Mouse (Mus musculus): ENCODE results near the gene Nme9. TPM values are rescaled to one million over a fixed set of nuclear protein-coding genes. Genes with fewer than 3 reads are reported as not detected.
A peak's percentile ranks its signal among the peaks of the same experiment; 100 is the strongest.

Nme9 gene
- 0.73 and 1.0 TPM in 2 replicates for polyA plus RNA-seq (2015; fragmentation: Nextera tagmentation; extraction: Ambion mirVana)

DNA sequence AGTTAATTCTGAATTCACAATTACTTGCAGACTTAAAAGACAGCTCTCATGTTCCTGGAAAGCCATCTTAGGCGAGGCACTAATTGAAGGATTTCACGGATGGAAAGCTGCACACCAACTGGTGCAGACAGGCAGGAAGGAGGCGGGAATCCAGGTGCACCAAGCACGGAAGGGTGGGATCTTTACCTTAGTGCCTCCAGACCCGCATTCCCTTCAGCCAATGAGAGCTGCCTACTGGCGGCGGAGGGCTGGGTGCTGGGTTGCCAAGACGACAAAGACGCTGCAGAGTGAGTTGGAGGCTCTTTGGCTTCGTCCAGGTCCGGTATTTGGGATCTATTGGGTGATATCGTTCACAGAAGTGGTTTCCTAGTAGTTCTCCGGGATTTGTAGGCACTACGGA is at the start of gene Nme9:
Gene Nme9, plus strand, starts transcription at position 315 of the 400 bp plus-strand sequence.
- no peak within 1 kb of the TSS for H3K27ac ChIP-seq (ENCODE audit: low read depth, low read length)
- no peaks in the 10 kb centered on the region for H3K9me3 ChIP-seq (ENCODE audit: control insufficient read depth, low read length)
- 8% methylated on average over 14 of the region's 14 CpGs for WGBS
- H3K4me1 ChIP-seq (ENCODE audit: control insufficient read depth, insufficient read depth, low read depth, low read length): no peaks in the 10 kb centered on the region
- H3K4me3 ChIP-seq (ENCODE audit: low read length): peak within 1 kb of the TSS; percentile 2; the same call in 1 of the 2 replicates
- H3K27me3 ChIP-seq (replicated peaks; ENCODE audit: control insufficient read depth, insufficient read depth, low read length): no peaks in the 10 kb centered on the region
- H3K9ac ChIP-seq (ENCODE audit: low read depth, low read length): no peak within 1 kb of the TSS
- ATAC-seq: peak; percentile 68
- peak within 1 kb of the TSS; percentile 40 for H3K4me2 ChIP-seq (ENCODE audit: low read length)
- no peaks in the 10 kb centered on the region for H3K36me3 ChIP-seq (ENCODE audit: control insufficient read depth, insufficient read depth, low read length)

DNA sequence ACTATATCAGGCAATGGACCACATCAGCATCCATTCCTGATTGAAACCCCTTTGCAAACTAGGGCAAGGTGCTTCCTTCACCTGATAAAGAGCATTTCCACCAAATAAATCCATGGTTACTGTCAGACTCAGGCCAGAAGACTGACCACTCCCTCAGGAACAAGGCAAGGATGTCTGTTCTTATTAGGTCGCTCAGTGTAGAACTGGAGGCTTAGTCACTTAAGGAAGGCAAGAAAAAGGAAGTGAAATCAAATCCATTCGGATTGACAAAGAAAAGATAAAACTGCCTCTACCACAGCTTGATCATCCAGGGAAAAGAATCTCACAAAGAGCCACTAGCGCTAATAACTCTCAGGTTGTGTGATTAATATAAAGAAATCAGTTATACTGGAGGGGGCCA is 42.0 kb upstream of the Nme9 start:
- WGBS: 77% methylated on average over 3 of the region's 3 CpGs
- no peak overlapping the region for H3K4me2 ChIP-seq (ENCODE audit: low read length)

GRCm38 (mm10) chr9:99411093-99411492 is 40.2 kb upstream of the Nme9 start:
- peaks cover 14% of the 10 kb centered on the region for H3K4me1 ChIP-seq (ENCODE audit: control insufficient read depth, insufficient read depth, low read depth, low read length)
- H3K4me3 ChIP-seq (ENCODE audit: low read length): no peak overlapping the region
- WGBS: 94% methylated on average over 5 of the region's 5 CpGs
- H3K27ac ChIP-seq (ENCODE audit: low read depth, low read length): no peak overlapping the region
- ATAC-seq: no peak
- H3K27me3 ChIP-seq (replicated peaks; ENCODE audit: control insufficient read depth, insufficient read depth, low read length): no peaks in the 10 kb centered on the region
- H3K9me3 ChIP-seq (ENCODE audit: control insufficient read depth, low read length): no peaks in the 10 kb centered on the region
- no peak overlapping the region for H3K9ac ChIP-seq (ENCODE audit: low read depth, low read length)
- 0 out of 2 replicates have a peak, but pooled peaks cover 2% of the 10 kb centered on the region for H3K36me3 ChIP-seq (ENCODE audit: control insufficient read depth, insufficient read depth, low read length)
- H3K4me2 ChIP-seq (ENCODE audit: low read length): no peak overlapping the region

More for the DNA sequence above, 42.0 kb upstream of the Nme9 start:
- ATAC-seq: no peak
- Histone ChIP-seq H3K27ac (ENCODE audit: low read depth, low read length) (no peak overlapping the region), H3K4me3 (ENCODE audit: low read length) (no peak overlapping the region), H3K9ac (ENCODE audit: low read depth, low read length) (no peak overlapping the region), H3K9me3 (ENCODE audit: control insufficient read depth, low read length) (no peaks in the 10 kb centered on the region), H3K27me3 (replicated peaks; ENCODE audit: control insufficient read depth, insufficient read depth, low read length) (no peaks in the 10 kb centered on the region), H3K36me3 (ENCODE audit: control insufficient read depth, insufficient read depth, low read length) (0 out of 2 replicates have a peak, but pooled peaks cover 2% of the 10 kb centered on the region), H3K4me1 (ENCODE audit: control insufficient read depth, insufficient read depth, low read depth, low read length) (peaks cover under 1% of the 10 kb centered on the region; the same call in 1 of the 2 replicates)

DNA sequence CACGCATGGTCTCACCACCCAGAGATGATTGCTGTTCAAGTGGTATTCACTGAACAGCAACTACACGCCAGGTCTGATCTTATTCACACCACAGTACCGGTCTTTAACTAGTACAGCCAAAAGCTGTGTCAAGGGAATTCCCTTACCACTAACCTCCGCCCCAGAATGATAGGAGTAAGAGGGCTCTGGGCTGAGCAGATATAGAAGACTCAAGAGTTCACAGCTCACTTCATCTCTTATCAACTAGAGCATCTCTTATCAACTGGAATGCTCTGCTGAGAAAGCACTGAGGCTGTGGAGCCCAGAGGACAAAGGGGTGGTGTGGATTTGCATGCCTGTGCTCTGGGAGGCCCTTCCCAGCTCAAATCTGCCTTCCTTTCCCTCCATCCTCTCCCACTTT is 39.5 kb upstream of the Nme9 start:
- Histone ChIP-seq H3K9me3 (ENCODE audit: control insufficient read depth, low read length) (no peaks in the 10 kb centered on the region), H3K4me1 (ENCODE audit: control insufficient read depth, insufficient read depth, low read depth, low read length) (peaks cover 19% of the 10 kb centered on the region), H3K27ac (ENCODE audit: low read depth, low read length) (no peak overlapping the region), H3K9ac (ENCODE audit: low read depth, low read length) (no peak overlapping the region), H3K4me2 (ENCODE audit: low read length) (no peak overlapping the region), H3K4me3 (ENCODE audit: low read length) (no peak overlapping the region), H3K36me3 (ENCODE audit: control insufficient read depth, insufficient read depth, low read length) (0 out of 2 replicates have a peak, but pooled peaks cover 2% of the 10 kb centered on the region), H3K27me3 (replicated peaks; ENCODE audit: control insufficient read depth, insufficient read depth, low read length) (no peaks in the 10 kb centered on the region)
- no peak for ATAC-seq
- WGBS: 98% methylated on average over 4 of the region's 4 CpGs

DNA sequence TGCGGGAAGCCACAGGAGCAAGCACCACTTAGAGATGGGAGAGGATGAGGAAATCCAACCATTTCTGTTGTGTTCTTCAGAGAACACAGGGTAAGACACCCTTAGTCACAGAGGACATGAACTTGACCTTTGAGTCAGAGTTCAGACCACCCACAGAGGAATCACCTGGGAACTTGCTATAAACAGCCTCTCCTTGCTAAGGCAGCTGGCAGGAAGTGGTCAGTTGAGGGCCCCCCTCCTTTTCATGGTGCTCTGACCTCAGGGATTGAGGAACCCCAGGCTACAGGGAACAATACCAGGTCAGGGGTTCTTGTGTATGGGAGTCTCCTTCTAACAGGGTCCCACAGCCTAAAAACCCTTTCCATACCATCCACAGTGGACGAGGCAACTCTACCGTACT is 34.5 kb upstream of the Nme9 start:
- 93% methylated on average over 3 of the region's 3 CpGs for WGBS
- H3K9ac ChIP-seq (ENCODE audit: low read depth, low read length): no peak overlapping the region
- no peaks in the 10 kb centered on the region for H3K27me3 ChIP-seq (replicated peaks; ENCODE audit: control insufficient read depth, insufficient read depth, low read length)
- H3K9me3 ChIP-seq (ENCODE audit: control insufficient read depth, low read length): no peaks in the 10 kb centered on the region
- H3K36me3 ChIP-seq (ENCODE audit: control insufficient read depth, insufficient read depth, low read length): no peaks in the 10 kb centered on the region
- peak overlapping the region; percentile 73; the same call in 1 of the 2 replicates for H3K27ac ChIP-seq (ENCODE audit: low read depth, low read length)
- peaks cover 35% of the 10 kb centered on the region for H3K4me1 ChIP-seq (ENCODE audit: control insufficient read depth, insufficient read depth, low read depth, low read length)
- ATAC-seq: no peak
- H3K4me2 ChIP-seq (ENCODE audit: low read length): no peak overlapping the region
- H3K4me3 ChIP-seq (ENCODE audit: low read length): no peak overlapping the region

DNA sequence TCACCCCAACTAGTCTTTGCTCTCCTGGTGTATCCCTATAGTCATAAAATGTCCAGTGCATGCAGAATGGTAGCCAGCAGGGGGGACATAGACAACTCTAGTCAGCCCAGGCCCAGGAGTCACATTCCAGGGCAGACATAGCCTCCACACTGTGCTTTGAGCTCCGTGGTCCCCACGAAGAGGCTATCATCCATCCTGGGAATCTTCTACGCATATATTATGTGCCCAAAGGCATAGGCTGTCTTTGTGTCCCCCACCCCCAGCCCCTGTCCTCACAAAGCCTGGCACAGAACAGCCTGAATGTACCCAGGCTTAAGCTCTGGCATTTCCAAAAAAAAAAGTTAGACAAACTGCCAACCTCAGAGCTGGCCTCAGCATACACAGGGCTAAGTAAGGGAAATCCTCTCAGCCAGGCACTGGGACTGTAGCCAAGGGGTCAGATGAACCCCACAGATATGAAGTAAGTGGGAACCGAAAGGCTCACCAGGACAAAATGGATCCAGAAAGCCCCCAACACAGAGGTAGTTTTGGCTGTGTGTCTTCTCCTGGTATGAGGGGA is 33.9 kb upstream of the Nme9 start:
- Histone ChIP-seq H3K9me3 (ENCODE audit: control insufficient read depth, low read length) (no peaks in the 10 kb centered on the region), H3K9ac (ENCODE audit: low read depth, low read length) (no peak overlapping the region), H3K36me3 (ENCODE audit: control insufficient read depth, insufficient read depth, low read length) (no peaks in the 10 kb centered on the region), H3K27ac (ENCODE audit: low read depth, low read length) (peak overlapping the region; percentile 73), H3K27me3 (replicated peaks; ENCODE audit: control insufficient read depth, insufficient read depth, low read length) (no peaks in the 10 kb centered on the region), H3K4me3 (ENCODE audit: low read length) (no peak overlapping the region), H3K4me2 (ENCODE audit: low read length) (no peak overlapping the region), H3K4me1 (ENCODE audit: control insufficient read depth, insufficient read depth, low read depth, low read length) (peaks cover 37% of the 10 kb centered on the region)
- ATAC-seq: peak; percentile 86
- WGBS: 44% methylated on average over 4 of the region's 4 CpGs

GRCm38 (mm10) chr9:99418377-99418776 is 32.9 kb upstream of the Nme9 start:
- no peak overlapping the region; the same call in 1 of the 2 replicates for H3K4me2 ChIP-seq (ENCODE audit: low read length)
- 46% methylated on average over 5 of the region's 5 CpGs for WGBS
- no peaks in the 10 kb centered on the region for H3K36me3 ChIP-seq (ENCODE audit: control insufficient read depth, insufficient read depth, low read length)
- no peak overlapping the region for H3K9ac ChIP-seq (ENCODE audit: low read depth, low read length)
- peak; percentile 77 for ATAC-seq
- no peak overlapping the region for H3K4me3 ChIP-seq (ENCODE audit: low read length)
- no peaks in the 10 kb centered on the region for H3K9me3 ChIP-seq (ENCODE audit: control insufficient read depth, low read length)
- no peaks in the 10 kb centered on the region for H3K27me3 ChIP-seq (replicated peaks; ENCODE audit: control insufficient read depth, insufficient read depth, low read length)
- peaks cover 37% of the 10 kb centered on the region for H3K4me1 ChIP-seq (ENCODE audit: control insufficient read depth, insufficient read depth, low read depth, low read length)
- peak overlapping the region; percentile 71 for H3K27ac ChIP-seq (ENCODE audit: low read depth, low read length)

GRCm38 (mm10) chr9:99419951-99420701 is 31.1 kb upstream of the Nme9 start:
- ATAC-seq: no peak
- WGBS: 64% methylated on average over 8 of the region's 8 CpGs

DNA sequence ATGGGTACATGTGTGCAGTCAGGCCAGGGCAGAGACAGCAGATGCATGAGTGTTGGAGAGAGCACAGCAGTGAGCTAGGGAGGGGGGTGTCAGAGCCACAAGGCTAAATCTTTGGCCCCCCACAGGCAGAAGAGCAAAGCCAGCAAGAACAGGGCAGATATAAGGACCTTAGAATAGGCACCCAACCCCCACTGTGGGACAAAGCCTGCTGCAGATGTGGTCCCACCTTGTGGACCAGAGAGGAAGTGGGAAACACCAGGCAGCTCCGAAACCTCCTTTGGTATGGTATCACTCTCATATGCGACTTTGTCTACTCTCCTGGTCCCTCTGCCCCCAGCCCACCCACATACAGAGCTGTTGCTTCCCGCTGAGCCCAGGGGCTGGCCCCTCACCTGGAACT is 29.4 kb upstream of the Nme9 start:
- Histone ChIP-seq H3K27me3 (replicated peaks; ENCODE audit: control insufficient read depth, insufficient read depth, low read length) (no peaks in the 10 kb centered on the region), H3K4me2 (ENCODE audit: low read length) (no peak overlapping the region), H3K9me3 (ENCODE audit: control insufficient read depth, low read length) (no peaks in the 10 kb centered on the region), H3K9ac (ENCODE audit: low read depth, low read length) (no peak overlapping the region), H3K27ac (ENCODE audit: low read depth, low read length) (no peak overlapping the region), H3K4me1 (ENCODE audit: control insufficient read depth, insufficient read depth, low read depth, low read length) (peaks cover 31% of the 10 kb centered on the region), H3K4me3 (ENCODE audit: low read length) (no peak overlapping the region), H3K36me3 (ENCODE audit: control insufficient read depth, insufficient read depth, low read length) (no peaks in the 10 kb centered on the region)
- ATAC-seq: no peak
- WGBS: 72% methylated on average over 3 of the region's 3 CpGs

More at GRCm38 (mm10) chr9:99419951-99420701, 31.1 kb upstream of the Nme9 start:
- H3K27ac ChIP-seq (ENCODE audit: low read depth, low read length): no peak overlapping the region
- no peaks in the 10 kb centered on the region for H3K36me3 ChIP-seq (ENCODE audit: control insufficient read depth, insufficient read depth, low read length)
- no peak overlapping the region for H3K4me3 ChIP-seq (ENCODE audit: low read length)
- H3K27me3 ChIP-seq (replicated peaks; ENCODE audit: control insufficient read depth, insufficient read depth, low read length): no peaks in the 10 kb centered on the region
- H3K4me2 ChIP-seq (ENCODE audit: low read length): no peak overlapping the region
- no peak overlapping the region for H3K9ac ChIP-seq (ENCODE audit: low read depth, low read length)
- no peaks in the 10 kb centered on the region for H3K9me3 ChIP-seq (ENCODE audit: control insufficient read depth, low read length)
- peaks cover 38% of the 10 kb centered on the region for H3K4me1 ChIP-seq (ENCODE audit: control insufficient read depth, insufficient read depth, low read depth, low read length)
